Mouse (Mus musculus): ENCODE results near the gene Nrxn3. TPM values are rescaled to one million over a fixed set of nuclear protein-coding genes. Genes with fewer than 3 reads are reported as not detected.

Nrxn3 gene
- polyA plus RNA-seq, 1 experiment from 2014 or later = 96.7 TPM

- no peak overlapping the region for H3K9ac ChIP-seq (replicated peaks)
- no peak overlapping the region for H3K4me3 ChIP-seq (replicated peaks)
- H3K27ac ChIP-seq (replicated peaks) = 0 out of 2 replicates have a peak overlapping the region, but pooled peaks have one; percentile 18
- no peaks in the 10 kb centered on the region for H3K36me3 ChIP-seq
- H3K4me1 ChIP-seq = no peaks in the 10 kb centered on the region
- H3K27me3 ChIP-seq (replicated peaks) = no peaks in the 10 kb centered on the region
- no peak overlapping the region for H3K4me2 ChIP-seq
- 57% methylated on average over 3 of the region's 3 CpGs for WGBS
- ATAC-seq (ENCODE audit: low FRiP score) = no peak
- H3K9me3 ChIP-seq (replicated peaks) = no peaks in the 10 kb centered on the region
Measured at GRCm38 (mm10) chr12:89395121-89395792, 672.6 kb downstream of the Nrxn3 start.

DNA sequence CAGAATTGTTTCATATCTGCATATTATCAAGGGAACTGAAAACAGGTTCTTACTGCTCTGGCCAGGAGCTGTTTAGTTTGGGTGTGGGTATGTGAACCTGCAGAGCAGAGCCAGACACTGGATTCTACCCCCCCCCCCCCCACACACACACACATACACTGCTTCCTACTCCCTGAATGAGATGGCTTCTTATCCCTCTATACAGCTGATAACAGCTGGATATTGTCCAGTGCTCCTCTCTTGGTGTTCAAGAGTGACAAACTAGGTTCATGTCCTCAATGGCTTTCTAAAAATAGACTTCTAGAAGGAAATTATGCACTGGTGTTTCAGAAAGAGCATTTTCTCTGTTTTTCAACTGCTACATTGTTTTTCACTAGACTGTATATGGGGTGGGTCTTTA lies 713.8 kb downstream of the Nrxn3 start:
- H3K9me3 ChIP-seq (replicated peaks) = no peaks in the 10 kb centered on the region
- H3K4me2 ChIP-seq = no peak overlapping the region
- H3K36me3 ChIP-seq = no peaks in the 10 kb centered on the region
- no peaks in the 10 kb centered on the region for H3K4me1 ChIP-seq
- H3K4me3 ChIP-seq (replicated peaks) = no peak overlapping the region
- H3K27me3 ChIP-seq (replicated peaks) = no peaks in the 10 kb centered on the region
- ATAC-seq (ENCODE audit: low FRiP score) = no peak
- no peak overlapping the region for H3K9ac ChIP-seq (replicated peaks)
- H3K27ac ChIP-seq (replicated peaks) = no peak overlapping the region

GRCm38 (mm10) chr12:89442323-89443038 lies 719.8 kb downstream of the Nrxn3 start:
- Histone ChIP-seq H3K36me3 (no peaks in the 10 kb centered on the region), H3K9me3 (replicated peaks) (no peaks in the 10 kb centered on the region), H3K4me3 (replicated peaks) (no peak overlapping the region), H3K4me2 (no peak overlapping the region), H3K27ac (replicated peaks) (no peak overlapping the region), H3K27me3 (replicated peaks) (no peaks in the 10 kb centered on the region), H3K4me1 (no peaks in the 10 kb centered on the region), H3K9ac (replicated peaks) (no peak overlapping the region)
- WGBS = 18% methylated on average over 2 of the region's 2 CpGs
- ATAC-seq (ENCODE audit: low FRiP score) = no peak

- no peaks in the 10 kb centered on the region for H3K9me3 ChIP-seq (replicated peaks)
- H3K4me1 ChIP-seq = no peaks in the 10 kb centered on the region
- no peaks in the 10 kb centered on the region for H3K27me3 ChIP-seq (replicated peaks)
- H3K4me3 ChIP-seq (replicated peaks) = no peak overlapping the region
- no peak overlapping the region for H3K27ac ChIP-seq (replicated peaks)
- no peak overlapping the region for H3K9ac ChIP-seq (replicated peaks)
- peak; percentile 83; the same call in 1 of the 2 replicates for ATAC-seq (ENCODE audit: low FRiP score)
- no peaks in the 10 kb centered on the region for H3K36me3 ChIP-seq
- no peak overlapping the region for H3K4me2 ChIP-seq
- 6% methylated on average over 2 of the region's 2 CpGs for WGBS
Measured at GRCm38 (mm10) chr12:89450667-89451298, 728.1 kb downstream of the Nrxn3 start.

- WGBS = 79% methylated on average over 2 of the region's 2 CpGs
- H3K36me3 ChIP-seq = no peaks in the 10 kb centered on the region
Measured at GRCm38 (mm10) chr12:89470226-89470625, 747.5 kb downstream of the Nrxn3 start.

GRCm38 (mm10) chr12:89471289-89471688 lies 748.6 kb downstream of the Nrxn3 start:
- H3K4me1 ChIP-seq = no peaks in the 10 kb centered on the region
- H3K9me3 ChIP-seq (replicated peaks) = no peaks in the 10 kb centered on the region
- H3K4me2 ChIP-seq = no peak overlapping the region
- H3K36me3 ChIP-seq = no peaks in the 10 kb centered on the region
- no peak overlapping the region for H3K4me3 ChIP-seq (replicated peaks)
- 63% methylated on average over 2 of the region's 2 CpGs for WGBS
- no peak overlapping the region for H3K27ac ChIP-seq (replicated peaks)
- no peak for ATAC-seq (ENCODE audit: low FRiP score)
- no peaks in the 10 kb centered on the region for H3K27me3 ChIP-seq (replicated peaks)
- no peak overlapping the region for H3K9ac ChIP-seq (replicated peaks)

More at GRCm38 (mm10) chr12:89470226-89470625, 747.5 kb downstream of the Nrxn3 start:
- Histone ChIP-seq H3K4me1 (no peaks in the 10 kb centered on the region), H3K4me3 (replicated peaks) (no peak overlapping the region), H3K27me3 (replicated peaks) (no peaks in the 10 kb centered on the region), H3K27ac (replicated peaks) (no peak overlapping the region), H3K4me2 (no peak overlapping the region), H3K9ac (replicated peaks) (no peak overlapping the region), H3K9me3 (replicated peaks) (no peaks in the 10 kb centered on the region)
- ATAC-seq (ENCODE audit: low FRiP score) = no peak

DNA sequence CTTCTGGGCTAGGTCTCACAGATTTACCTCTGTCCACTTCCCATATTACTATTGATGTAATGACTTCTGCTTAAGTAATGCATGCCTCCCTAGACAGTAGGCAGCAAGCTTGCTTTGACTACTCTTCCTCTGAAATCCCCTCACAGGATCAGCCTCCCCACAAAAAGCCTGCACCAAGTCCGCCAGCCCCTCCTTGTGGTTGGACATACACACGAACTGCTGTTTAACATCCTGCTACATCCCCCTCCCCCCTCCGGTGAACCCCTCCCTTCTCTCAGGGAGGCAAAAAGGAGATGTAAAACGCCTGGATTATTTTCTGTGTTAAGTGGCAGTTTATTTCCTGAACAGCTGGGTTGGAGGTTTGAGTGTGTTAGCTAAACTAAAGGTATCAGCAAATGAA lies 749.2 kb downstream of the Nrxn3 start:
- no peaks in the 10 kb centered on the region for H3K4me1 ChIP-seq
- H3K9me3 ChIP-seq (replicated peaks) = no peaks in the 10 kb centered on the region
- ATAC-seq (ENCODE audit: low FRiP score) = no peak
- no peaks in the 10 kb centered on the region for H3K36me3 ChIP-seq
- H3K27me3 ChIP-seq (replicated peaks) = no peaks in the 10 kb centered on the region
- no peak overlapping the region for H3K4me2 ChIP-seq
- H3K4me3 ChIP-seq (replicated peaks) = no peak overlapping the region
- WGBS = 56% methylated on average over 4 of the region's 4 CpGs
- no peak overlapping the region for H3K27ac ChIP-seq (replicated peaks)
- no peak overlapping the region for H3K9ac ChIP-seq (replicated peaks)

DNA sequence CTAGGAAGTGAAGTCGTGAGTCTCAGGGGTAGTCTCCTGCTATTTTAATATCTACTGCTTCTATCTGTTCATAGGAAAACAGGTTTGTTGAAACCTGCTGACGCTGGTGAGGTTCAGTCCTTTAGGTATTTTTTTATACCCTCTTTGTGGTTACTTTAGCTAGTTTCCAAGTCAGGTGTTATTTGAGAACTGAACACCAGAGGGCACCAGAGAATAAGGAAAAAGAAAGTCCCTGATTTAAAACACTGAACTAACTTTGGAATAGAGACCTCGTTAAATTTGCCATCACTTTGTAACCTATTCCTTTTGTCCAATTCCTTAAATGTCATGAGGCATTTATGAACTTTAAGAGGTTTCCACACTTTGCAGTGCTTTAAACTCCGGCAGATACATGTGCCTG lies 756.4 kb downstream of the Nrxn3 start:
- Histone ChIP-seq H3K4me1 (no peaks in the 10 kb centered on the region), H3K9me3 (replicated peaks) (no peaks in the 10 kb centered on the region), H3K27ac (replicated peaks) (no peak overlapping the region), H3K4me3 (replicated peaks) (no peak overlapping the region), H3K27me3 (replicated peaks) (no peaks in the 10 kb centered on the region), H3K9ac (replicated peaks) (no peak overlapping the region), H3K36me3 (no peaks in the 10 kb centered on the region), H3K4me2 (no peak overlapping the region)
- 26% methylated on average over 4 of the region's 4 CpGs for WGBS
- ATAC-seq (ENCODE audit: low FRiP score) = no peak

GRCm38 (mm10) chr12:89482223-89482622 lies 759.5 kb downstream of the Nrxn3 start:
- H3K27me3 ChIP-seq (replicated peaks) = no peaks in the 10 kb centered on the region
- H3K36me3 ChIP-seq = no peaks in the 10 kb centered on the region
- ATAC-seq (ENCODE audit: low FRiP score) = no peak
- no peaks in the 10 kb centered on the region for H3K4me1 ChIP-seq
- H3K9ac ChIP-seq (replicated peaks) = no peak overlapping the region
- H3K27ac ChIP-seq (replicated peaks) = no peak overlapping the region
- H3K4me3 ChIP-seq (replicated peaks) = no peak overlapping the region
- no peaks in the 10 kb centered on the region for H3K9me3 ChIP-seq (replicated peaks)
- no peak overlapping the region for H3K4me2 ChIP-seq
- WGBS = 16% methylated on average over 5 of the region's 5 CpGs

DNA sequence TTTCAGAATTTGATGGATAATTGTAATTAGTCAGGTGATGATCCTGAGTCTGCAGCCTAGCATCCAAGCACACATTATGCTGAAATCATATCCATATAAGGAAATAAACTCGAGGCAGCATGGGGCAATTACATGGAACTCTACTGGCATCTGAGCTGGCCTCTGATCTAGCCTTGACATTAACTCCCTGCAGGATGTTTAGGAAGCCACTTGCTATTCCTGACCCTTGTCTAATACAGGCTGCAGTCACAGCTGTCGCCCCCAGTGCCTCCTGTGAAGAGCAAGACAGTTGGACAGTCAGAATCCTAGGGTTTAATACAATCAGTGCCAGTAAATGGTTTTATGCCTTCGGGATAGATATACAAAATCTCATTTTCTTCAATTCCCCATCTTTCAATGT lies 781.4 kb downstream of the Nrxn3 start:
- no peak for ATAC-seq (ENCODE audit: low FRiP score)
- Histone ChIP-seq H3K4me3 (replicated peaks) (no peak overlapping the region), H3K9me3 (replicated peaks) (no peaks in the 10 kb centered on the region), H3K27me3 (replicated peaks) (no peaks in the 10 kb centered on the region), H3K9ac (replicated peaks) (no peak overlapping the region), H3K4me2 (no peak overlapping the region), H3K4me1 (peaks cover 3% of the 10 kb centered on the region; the same call in 1 of the 2 replicates), H3K27ac (replicated peaks) (no peak overlapping the region), H3K36me3 (no peaks in the 10 kb centered on the region)
- WGBS = 34% methylated on average over 3 of the region's 3 CpGs

GRCm38 (mm10) chr12:89505121-89505764 lies 782.6 kb downstream of the Nrxn3 start:
- H3K9ac ChIP-seq (replicated peaks) = no peak overlapping the region
- H3K27ac ChIP-seq (replicated peaks) = peak overlapping the region; percentile 60; the same call in 1 of the 2 replicates
- ATAC-seq (ENCODE audit: low FRiP score) = 0 out of 2 replicates have a peak, but pooled peaks have one; percentile 57
- H3K9me3 ChIP-seq (replicated peaks) = no peaks in the 10 kb centered on the region
- peaks cover 3% of the 10 kb centered on the region; the same call in 1 of the 2 replicates for H3K4me1 ChIP-seq
- 10% methylated on average over 2 of the region's 2 CpGs for WGBS
- no peaks in the 10 kb centered on the region for H3K27me3 ChIP-seq (replicated peaks)
- H3K4me3 ChIP-seq (replicated peaks) = no peak overlapping the region
- H3K4me2 ChIP-seq = no peak overlapping the region
- no peaks in the 10 kb centered on the region for H3K36me3 ChIP-seq

All from neural tube, embryonic 15.5 days (tissue).